Mouse (Mus musculus): Measurements from ENCODE around the gene Arntl2. TPM values are rescaled to one million over a fixed set of nuclear protein-coding genes. Genes with fewer than 3 reads are reported as not detected.
"Not testable (repeated sequence)": the region's sequence is repeated elsewhere in the genome, so short reads cannot be mapped to it uniquely, and the experiment has no call there.

The Arntl2 gene
- polyA plus RNA-seq, 1 experiment from 2014 or later: 0.85 TPM

- Histone ChIP-seq H3K4me3 (ENCODE audit: low read depth, low read length) (no peak overlapping the region), H3K27ac (ENCODE audit: low read length) (no peak overlapping the region), H3K9me3 (ENCODE audit: low read length) (no peaks in the 10 kb centered on the region), H3K36me3 (ENCODE audit: insufficient read depth, low read length) (no peaks in the 10 kb centered on the region), H3K27me3 (replicated peaks; ENCODE audit: insufficient read depth, low read length) (no peaks in the 10 kb centered on the region), H3K9ac (replicated peaks; ENCODE audit: low read depth) (no peak overlapping the region), H3K4me1 (ENCODE audit: insufficient read depth, low read depth, low read length) (no peaks in the 10 kb centered on the region), H3K4me2 (replicated peaks; ENCODE audit: low read depth, low read length) (no peak overlapping the region)
- no peak for ATAC-seq
- WGBS: 79% methylated on average over 4 of the region's 5 CpGs
- DNase-seq (ENCODE audit: low spot score): peak; percentile 62
- 0 out of 2 replicates have a peak, but pooled peaks have one; percentile 17 for TF ChIP-seq EP300 (IDR thresholded peaks at IDR 0.05)
- TF ChIP-seq CTCF (IDR thresholded peaks at IDR 0.05): peak; percentile 73
Measured at GRCm38 (mm10) chr6:146762264-146762898, 33.5 kb upstream of the Arntl2 start.

GRCm38 (mm10) chr6:146764593-146764992, 31.3 kb upstream of the Arntl2 start:
- no peaks in the 10 kb centered on the region for H3K36me3 ChIP-seq (ENCODE audit: insufficient read depth, low read length)
- H3K9ac ChIP-seq (replicated peaks; ENCODE audit: low read depth): no peak overlapping the region
- H3K9me3 ChIP-seq (ENCODE audit: low read length): no peaks in the 10 kb centered on the region
- H3K4me1 ChIP-seq (ENCODE audit: insufficient read depth, low read depth, low read length): no peaks in the 10 kb centered on the region
- DNase-seq (ENCODE audit: low spot score) (no peak), ATAC-seq (no peak)
- TF ChIP-seq CTCF (IDR thresholded peaks at IDR 0.05): no peak
- TF ChIP-seq EP300 (IDR thresholded peaks at IDR 0.05): no peak
- no peak overlapping the region for H3K4me3 ChIP-seq (ENCODE audit: low read depth, low read length)
- 42% methylated on average over 2 of the region's 2 CpGs for WGBS
- H3K27ac ChIP-seq (ENCODE audit: low read length): no peak overlapping the region
- H3K4me2 ChIP-seq (replicated peaks; ENCODE audit: low read depth, low read length): no peak overlapping the region
- H3K27me3 ChIP-seq (replicated peaks; ENCODE audit: insufficient read depth, low read length): no peaks in the 10 kb centered on the region

DNA sequence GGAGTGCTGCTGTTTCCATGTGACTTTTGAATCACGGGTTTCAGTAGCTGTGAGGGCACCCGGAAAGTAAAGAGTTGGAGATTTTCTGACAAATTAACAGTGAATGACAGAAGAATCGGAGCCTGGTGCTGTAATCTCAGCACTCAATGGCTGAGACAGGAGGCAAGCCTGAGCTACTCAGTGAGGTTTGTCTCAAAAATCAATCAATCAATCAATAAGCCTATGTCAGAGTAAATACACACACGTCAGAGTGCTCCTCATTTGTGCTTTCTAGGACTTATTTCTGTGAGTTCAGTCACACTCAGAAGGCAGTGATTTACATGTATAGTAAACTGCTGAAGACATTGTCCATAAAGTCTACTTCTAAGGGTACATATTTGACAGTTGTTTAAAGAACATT, 30.6 kb upstream of the Arntl2 start:
- no peak for ATAC-seq
- Histone ChIP-seq H3K27ac (ENCODE audit: low read length) (no peak overlapping the region), H3K4me3 (ENCODE audit: low read depth, low read length) (no peak overlapping the region), H3K4me1 (ENCODE audit: insufficient read depth, low read depth, low read length) (no peaks in the 10 kb centered on the region), H3K27me3 (replicated peaks; ENCODE audit: insufficient read depth, low read length) (no peaks in the 10 kb centered on the region), H3K36me3 (ENCODE audit: insufficient read depth, low read length) (no peaks in the 10 kb centered on the region), H3K9ac (replicated peaks; ENCODE audit: low read depth) (no peak overlapping the region), H3K4me2 (replicated peaks; ENCODE audit: low read depth, low read length) (no peak overlapping the region), H3K9me3 (ENCODE audit: low read length) (no peaks in the 10 kb centered on the region)
- no peak for DNase-seq (ENCODE audit: low spot score)
- TF ChIP-seq EP300 (IDR thresholded peaks at IDR 0.05): no peak
- no peak for TF ChIP-seq CTCF (IDR thresholded peaks at IDR 0.05)
- 65% methylated on average over 4 of the region's 4 CpGs for WGBS

GRCm38 (mm10) chr6:146768813-146769404, 26.9 kb upstream of the Arntl2 start:
- no peak overlapping the region for H3K4me3 ChIP-seq (ENCODE audit: low read depth, low read length)
- no peak overlapping the region for H3K27ac ChIP-seq (ENCODE audit: low read length)
- no peak for DNase-seq (ENCODE audit: low spot score)
- WGBS: 89% methylated on average over 10 of the region's 10 CpGs
- no peaks in the 10 kb centered on the region for H3K9me3 ChIP-seq (ENCODE audit: low read length)
- no peak for ATAC-seq
- H3K4me1 ChIP-seq (ENCODE audit: insufficient read depth, low read depth, low read length): no peaks in the 10 kb centered on the region
- no peaks in the 10 kb centered on the region for H3K27me3 ChIP-seq (replicated peaks; ENCODE audit: insufficient read depth, low read length)
- no peak for TF ChIP-seq CTCF (IDR thresholded peaks at IDR 0.05)
- TF ChIP-seq EP300 (IDR thresholded peaks at IDR 0.05): no peak
- 0 out of 2 replicates have a peak, but pooled peaks cover 4% of the 10 kb centered on the region for H3K36me3 ChIP-seq (ENCODE audit: insufficient read depth, low read length)
- H3K9ac ChIP-seq (replicated peaks; ENCODE audit: low read depth): no peak overlapping the region
- H3K4me2 ChIP-seq (replicated peaks; ENCODE audit: low read depth, low read length): no peak overlapping the region

- peak; percentile 8 for DNase-seq (ENCODE audit: low spot score)
- no peaks in the 10 kb centered on the region for H3K4me1 ChIP-seq (ENCODE audit: insufficient read depth, low read depth, low read length)
- peak; percentile 26; the same call in 1 of the 2 replicates for ATAC-seq
- no peak overlapping the region for H3K4me3 ChIP-seq (ENCODE audit: low read depth, low read length)
- H3K9me3 ChIP-seq (ENCODE audit: low read length): no peaks in the 10 kb centered on the region
- H3K4me2 ChIP-seq (replicated peaks; ENCODE audit: low read depth, low read length): no peak overlapping the region
- H3K27me3 ChIP-seq (replicated peaks; ENCODE audit: insufficient read depth, low read length): no peaks in the 10 kb centered on the region
- H3K27ac ChIP-seq (ENCODE audit: low read length): no peak overlapping the region
- H3K36me3 ChIP-seq (ENCODE audit: insufficient read depth, low read length): 0 out of 2 replicates have a peak, but pooled peaks cover 4% of the 10 kb centered on the region
- no peak overlapping the region for H3K9ac ChIP-seq (replicated peaks; ENCODE audit: low read depth)
- TF ChIP-seq EP300 (IDR thresholded peaks at IDR 0.05): no peak
- TF ChIP-seq CTCF (IDR thresholded peaks at IDR 0.05): no peak
- WGBS: 46% methylated on average over 6 of the region's 6 CpGs
Measured at GRCm38 (mm10) chr6:146770005-146770745, 25.7 kb upstream of the Arntl2 start.

GRCm38 (mm10) chr6:146770808-146771207, 25.0 kb upstream of the Arntl2 start:
- Histone ChIP-seq H3K4me1 (ENCODE audit: insufficient read depth, low read depth, low read length) (no peaks in the 10 kb centered on the region), H3K4me2 (replicated peaks; ENCODE audit: low read depth, low read length) (no peak overlapping the region), H3K36me3 (ENCODE audit: insufficient read depth, low read length) (0 out of 2 replicates have a peak, but pooled peaks cover 4% of the 10 kb centered on the region), H3K9ac (replicated peaks; ENCODE audit: low read depth) (no peak overlapping the region), H3K9me3 (ENCODE audit: low read length) (no peaks in the 10 kb centered on the region), H3K27me3 (replicated peaks; ENCODE audit: insufficient read depth, low read length) (no peaks in the 10 kb centered on the region), H3K4me3 (ENCODE audit: low read depth, low read length) (no peak overlapping the region), H3K27ac (ENCODE audit: low read length) (no peak overlapping the region)
- no peak for DNase-seq (ENCODE audit: low spot score)
- 84% methylated on average over 5 of the region's 5 CpGs for WGBS
- TF ChIP-seq CTCF (IDR thresholded peaks at IDR 0.05) (no peak), EP300 (IDR thresholded peaks at IDR 0.05) (no peak)
- no peak for ATAC-seq

GRCm38 (mm10) chr6:146775864-146776263, 20.0 kb upstream of the Arntl2 start:
- H3K4me2 ChIP-seq (replicated peaks; ENCODE audit: low read depth, low read length); H3K4me3 ChIP-seq (ENCODE audit: low read depth, low read length); H3K27ac ChIP-seq (ENCODE audit: low read length); DNase-seq (ENCODE audit: low spot score); H3K36me3 ChIP-seq (ENCODE audit: insufficient read depth, low read length); H3K9ac ChIP-seq (replicated peaks; ENCODE audit: low read depth); ATAC-seq; H3K27me3 ChIP-seq (replicated peaks; ENCODE audit: insufficient read depth, low read length); H3K4me1 ChIP-seq (ENCODE audit: insufficient read depth, low read depth, low read length); H3K9me3 ChIP-seq (ENCODE audit: low read length): not testable (repeated sequence)
- 67% methylated on average over 8 of the region's 8 CpGs for WGBS
